Mouse (Mus musculus): ENCODE results near the gene Myo3b.

Myo3b gene

DNA sequence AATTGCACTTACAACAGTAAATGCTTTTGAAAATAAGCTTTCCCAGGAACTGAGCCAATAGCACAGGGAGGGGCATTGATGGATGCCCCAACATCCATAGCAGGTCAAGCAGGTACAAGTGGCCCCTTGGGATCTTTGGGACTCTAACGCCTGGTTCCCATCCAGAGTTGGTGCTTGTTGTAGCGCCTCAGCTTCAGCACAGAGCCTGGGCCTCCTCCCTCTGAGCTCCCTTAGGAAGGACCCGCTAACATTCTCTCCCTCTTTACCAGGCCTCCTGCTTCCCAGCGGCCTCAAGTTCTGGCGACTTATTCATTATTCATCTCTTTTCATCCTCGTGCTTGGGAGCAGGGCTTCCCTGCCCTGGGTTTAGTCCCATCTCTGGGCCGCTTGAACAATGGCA, at the start of gene Myo3b:
Myo3b (plus strand) TSS at position 375 of the 400 bp plus-strand sequence.
- WGBS = 54% methylated on average over 7 of the region's 7 CpGs

DNA sequence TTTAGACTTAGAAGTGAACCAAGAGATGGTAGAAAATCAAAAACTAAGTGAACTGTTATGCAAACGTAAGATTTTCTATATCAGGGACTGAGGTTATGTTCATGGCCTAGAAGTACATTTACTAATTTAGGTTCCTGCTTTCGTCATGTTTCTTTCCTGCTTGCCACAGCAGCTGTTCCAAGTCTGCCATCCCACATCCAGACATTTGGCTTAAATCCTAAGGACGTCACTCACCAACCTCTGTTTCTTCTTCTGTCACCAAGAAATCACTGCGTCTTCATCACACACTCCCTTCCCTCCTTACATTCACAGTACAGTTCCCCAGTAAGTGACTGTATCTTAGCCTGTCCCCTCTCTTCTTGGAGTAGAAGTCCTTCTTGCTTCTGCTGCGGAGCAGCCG, 49.7 kb upstream of the Myo3b start:
- WGBS = 64% methylated on average over 6 of the region's 6 CpGs

DNA sequence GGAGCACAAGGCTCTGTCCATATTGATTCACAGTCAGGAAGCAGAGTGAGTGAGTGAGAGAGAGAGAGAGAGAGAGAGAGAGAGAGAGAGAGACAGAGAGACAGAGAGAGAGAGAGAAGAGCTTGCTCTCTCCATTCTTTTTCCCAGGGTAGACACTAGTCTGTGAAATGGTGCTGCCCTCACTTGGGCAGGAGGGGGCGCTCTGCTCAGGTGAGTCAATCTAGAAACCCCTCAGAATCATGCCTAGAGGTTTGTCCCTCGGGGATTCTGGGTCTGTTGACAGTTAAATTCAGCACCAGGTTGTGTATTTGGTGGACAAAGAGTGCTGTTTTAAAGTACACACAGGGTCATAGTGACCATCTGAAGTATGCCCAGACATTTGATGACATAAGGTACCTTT, 48.3 kb upstream of the Myo3b start:
- WGBS = 54% methylated on average over 2 of the region's 2 CpGs

DNA sequence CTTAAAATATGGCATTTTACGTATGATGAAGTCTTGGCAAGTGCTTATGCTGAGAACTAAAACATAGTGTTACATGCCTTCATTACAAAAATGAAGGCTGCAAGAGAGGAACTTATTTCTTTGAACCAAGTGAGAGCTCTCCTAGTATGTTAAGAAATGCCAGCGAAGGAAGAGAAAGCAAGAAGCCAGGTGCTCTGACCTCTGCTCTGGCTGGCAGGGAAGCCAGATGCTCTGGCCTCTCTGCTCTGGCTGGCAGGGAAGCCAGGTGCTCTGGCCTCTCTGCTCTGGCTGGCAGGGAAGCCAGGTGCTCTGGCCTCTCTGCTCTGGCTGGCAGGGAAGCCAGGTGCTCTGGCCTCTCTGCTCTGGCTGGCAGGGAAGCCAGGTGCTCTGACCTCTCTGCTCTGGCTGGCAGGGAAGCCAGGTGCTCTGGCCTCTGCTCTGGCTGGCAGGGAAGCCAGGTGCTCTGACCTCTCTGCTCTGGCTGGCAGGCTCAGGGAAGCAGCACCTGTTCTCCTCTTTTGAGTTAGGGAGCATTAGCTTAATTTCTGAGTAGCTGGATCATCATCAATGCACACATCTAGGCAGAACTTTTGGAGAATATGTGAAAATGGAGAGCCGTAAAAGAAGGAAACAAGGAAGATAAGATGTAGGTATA, 44.7 kb upstream of the Myo3b start:
- WGBS = 68% methylated on average over 3 of the region's 3 CpGs

DNA sequence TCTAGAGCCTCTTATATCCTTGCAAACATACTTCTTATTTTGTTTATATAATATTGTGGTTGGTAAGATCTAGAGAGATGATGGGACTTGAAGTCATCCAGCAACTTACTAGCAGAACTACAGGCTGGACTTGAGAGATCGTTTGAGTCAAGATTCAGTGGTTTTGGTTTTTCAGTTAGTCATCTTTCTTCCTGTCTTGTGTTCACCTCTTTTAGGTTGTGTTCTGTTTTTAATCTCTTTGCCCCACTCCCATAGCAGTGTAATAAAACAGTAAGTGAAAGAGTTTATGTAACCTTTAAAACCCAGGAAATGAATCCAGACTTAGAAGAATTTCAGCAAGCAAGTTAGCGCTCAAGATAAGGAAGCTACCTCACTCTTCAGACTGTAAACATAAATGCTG, 44.1 kb upstream of the Myo3b start:
- 58% methylated on average over 2 of the region's 2 CpGs for WGBS

DNA sequence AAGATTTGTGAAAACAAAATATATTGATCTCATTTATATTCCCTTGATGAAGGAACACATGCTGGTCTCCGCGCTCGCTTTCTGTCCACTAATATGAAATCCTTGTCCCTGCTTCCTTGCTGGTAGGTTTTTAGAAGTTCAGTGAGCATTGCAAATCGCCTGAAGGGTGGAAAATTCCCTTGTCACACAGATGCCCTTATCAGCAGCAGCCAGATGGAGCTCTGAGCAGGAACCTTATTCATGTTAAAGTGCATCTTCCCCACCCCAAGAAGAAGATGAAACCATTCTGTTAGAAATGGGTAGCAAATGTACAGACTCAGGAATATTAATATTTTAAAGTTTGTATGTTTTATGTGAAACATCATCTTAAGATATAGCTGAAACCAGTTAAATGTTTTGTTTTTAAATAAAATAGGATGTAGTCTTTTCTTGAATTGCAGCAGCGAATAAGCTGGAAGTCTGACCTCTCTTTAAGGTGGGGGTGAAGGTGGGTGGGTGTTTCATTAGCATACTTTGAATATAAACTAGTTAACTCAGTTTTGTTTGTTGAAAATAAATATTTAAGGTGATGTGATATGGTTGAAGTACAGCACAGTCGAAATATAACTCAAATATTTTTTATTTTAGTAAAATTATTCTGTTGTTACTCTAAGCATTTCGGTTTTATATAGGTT, 39.7 kb upstream of the Myo3b start:
- WGBS = 85% methylated on average over 7 of the region's 7 CpGs

DNA sequence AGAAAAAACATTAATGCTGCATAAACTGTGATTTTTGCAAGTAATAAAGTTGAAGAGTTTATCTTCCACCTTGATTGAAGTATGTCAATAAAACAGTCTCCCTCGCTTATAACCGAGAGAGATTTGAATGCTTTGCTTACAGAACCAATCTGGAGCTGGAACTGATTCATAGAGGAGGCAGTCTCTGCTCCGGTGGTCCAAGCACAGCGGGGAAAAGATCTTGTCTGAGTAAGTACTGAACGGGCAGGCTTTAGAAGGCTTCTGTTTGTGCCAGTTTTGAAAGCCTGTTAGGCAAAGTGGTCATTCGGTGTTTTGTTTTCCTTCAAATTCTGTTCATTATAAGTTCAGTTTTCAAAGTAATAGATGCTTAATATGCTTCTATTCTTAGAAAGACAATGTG, 38.6 kb upstream of the Myo3b start:
- WGBS = 67% methylated on average over 6 of the region's 6 CpGs

DNA sequence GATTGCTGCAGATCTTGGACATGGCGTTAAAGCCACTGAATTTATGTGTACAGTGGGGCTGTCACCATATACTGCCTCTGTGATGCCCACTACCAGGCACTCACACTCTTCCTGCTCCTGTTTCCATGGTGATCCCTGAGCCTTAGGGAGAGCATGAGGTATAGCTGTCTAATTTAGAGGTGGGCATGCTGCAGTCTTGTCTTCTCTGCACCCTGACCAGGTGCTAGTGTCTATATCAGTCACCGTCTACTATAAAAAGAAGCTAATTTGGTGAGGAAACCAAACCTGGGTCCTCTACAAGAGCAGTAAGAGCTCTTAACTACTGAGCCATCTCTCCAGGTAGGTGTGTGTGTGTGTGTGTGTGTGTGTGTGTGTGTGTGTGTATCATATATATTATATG, 32.4 kb upstream of the Myo3b start:
- WGBS = 72% methylated on average over 2 of the region's 2 CpGs

DNA sequence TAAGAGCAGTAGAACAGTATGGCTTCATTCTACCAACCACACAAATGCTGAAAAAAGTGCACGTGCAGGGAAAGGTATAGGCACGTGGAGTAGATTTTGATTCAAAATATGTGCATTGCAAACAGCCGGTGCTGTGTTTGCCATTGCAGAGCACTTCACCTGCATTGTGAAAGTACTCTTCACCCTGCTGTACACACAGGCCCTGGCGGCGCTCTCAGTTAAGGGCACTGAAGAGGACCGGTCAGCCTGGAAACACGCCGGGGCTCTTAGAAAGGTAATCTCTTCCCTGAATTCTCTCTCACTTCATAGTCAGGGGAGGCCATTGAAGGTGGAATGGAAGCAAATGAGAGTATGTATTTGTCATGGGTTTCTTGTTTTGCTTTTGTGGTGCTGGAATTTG, 26.0 kb upstream of the Myo3b start:
- 94% methylated on average over 8 of the region's 8 CpGs for WGBS

DNA sequence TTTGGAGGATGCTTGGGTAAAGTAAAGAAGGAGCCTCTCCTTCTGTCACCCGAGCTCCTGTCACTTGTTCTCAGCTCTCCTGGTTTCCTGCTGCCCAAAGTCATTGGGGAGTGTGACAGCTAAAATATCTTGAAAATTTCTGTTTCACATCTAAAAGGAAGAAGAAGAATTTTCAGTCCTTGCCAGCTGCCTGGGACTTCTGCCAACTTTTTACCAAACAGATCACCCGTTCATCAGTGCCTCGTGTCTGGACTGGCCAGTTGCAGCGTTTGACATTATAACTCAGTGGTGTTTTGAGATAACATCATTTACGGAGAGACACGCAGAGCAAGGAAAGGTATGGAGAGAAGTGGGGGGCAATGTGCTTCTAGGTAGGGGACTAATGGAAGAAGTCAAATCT, 20.7 kb upstream of the Myo3b start:
- 40% methylated on average over 6 of the region's 6 CpGs for WGBS

DNA sequence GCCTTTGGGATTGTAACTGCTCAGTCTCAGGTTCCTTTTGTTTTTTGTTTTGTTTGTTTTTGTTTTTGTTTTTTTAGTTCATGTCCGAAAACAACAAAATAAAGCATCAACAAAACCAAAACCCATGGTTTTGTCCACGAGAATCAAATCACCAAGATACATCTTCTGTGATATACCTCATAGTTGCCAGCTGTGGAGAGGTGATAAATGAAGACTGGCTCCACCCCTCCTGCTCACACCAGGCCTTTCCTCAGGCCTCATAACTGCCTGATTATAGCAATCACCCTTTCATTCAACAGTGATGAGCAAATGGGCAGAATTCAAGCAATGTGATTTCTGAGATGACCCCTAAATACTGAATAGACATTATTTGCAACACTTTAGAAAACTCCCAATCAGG, 14.5 kb upstream of the Myo3b start:
- WGBS = 89% methylated on average over 2 of the region's 2 CpGs

DNA sequence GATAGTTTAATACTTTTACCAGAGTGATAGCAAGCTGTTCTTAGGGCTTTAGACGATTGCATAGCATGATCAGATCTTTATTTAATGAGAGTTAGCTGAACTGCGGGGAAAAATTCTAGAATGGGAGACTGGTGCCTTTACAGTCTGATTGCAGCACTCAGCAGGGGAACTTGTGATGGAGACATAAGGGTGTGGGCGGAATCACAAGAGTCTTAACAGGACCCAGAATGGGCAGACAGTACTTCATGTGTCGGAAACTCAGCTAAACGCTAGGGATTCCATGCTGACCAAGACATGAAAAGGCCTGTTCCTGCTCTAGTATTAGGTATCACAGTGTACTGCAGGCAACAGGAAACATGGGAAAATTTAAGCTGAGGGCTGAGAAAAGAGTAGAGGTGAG, 13.2 kb upstream of the Myo3b start:
- 59% methylated on average over 5 of the region's 5 CpGs for WGBS

DNA sequence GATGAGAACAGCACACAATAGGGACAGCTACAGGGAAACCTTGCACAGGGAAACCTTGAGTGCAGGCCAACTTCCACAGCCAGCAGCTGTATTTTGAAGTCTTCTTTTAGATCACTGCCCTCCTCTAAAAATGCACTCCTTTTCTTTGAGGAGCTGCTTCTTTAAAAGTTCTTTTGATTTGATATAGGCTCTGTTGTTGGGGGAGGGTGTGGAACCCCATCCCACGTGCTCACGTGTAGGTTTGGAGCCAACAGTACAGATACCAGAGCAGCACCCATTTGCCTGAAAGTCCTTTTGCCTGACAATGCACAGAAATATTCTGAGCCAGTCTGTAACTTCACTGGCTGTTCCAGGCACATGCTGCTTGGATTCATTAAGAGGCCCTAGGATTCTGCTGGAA, 7.5 kb upstream of the Myo3b start:
- WGBS = 62% methylated on average over 2 of the region's 2 CpGs

DNA sequence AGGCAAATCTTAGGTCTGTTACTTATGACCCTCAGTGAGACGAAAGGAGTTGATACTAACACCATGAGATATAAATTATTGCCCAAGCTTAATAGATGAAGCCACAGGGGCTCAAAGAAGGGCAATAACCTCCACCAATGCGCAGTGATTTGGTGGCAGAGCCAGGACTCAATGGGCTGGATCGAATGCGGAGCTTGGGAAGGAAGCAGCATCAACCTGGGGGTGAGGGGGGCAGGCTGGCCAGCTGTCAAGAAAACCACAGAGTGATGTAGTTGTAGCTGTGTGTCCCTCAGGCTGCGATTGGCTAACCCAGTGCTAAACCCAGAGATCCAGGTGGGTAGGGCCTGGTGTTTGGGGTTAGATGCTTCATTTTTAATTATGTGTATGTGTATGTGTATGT, 4.0 kb upstream of the Myo3b start:
- 67% methylated on average over 5 of the region's 5 CpGs for WGBS

DNA sequence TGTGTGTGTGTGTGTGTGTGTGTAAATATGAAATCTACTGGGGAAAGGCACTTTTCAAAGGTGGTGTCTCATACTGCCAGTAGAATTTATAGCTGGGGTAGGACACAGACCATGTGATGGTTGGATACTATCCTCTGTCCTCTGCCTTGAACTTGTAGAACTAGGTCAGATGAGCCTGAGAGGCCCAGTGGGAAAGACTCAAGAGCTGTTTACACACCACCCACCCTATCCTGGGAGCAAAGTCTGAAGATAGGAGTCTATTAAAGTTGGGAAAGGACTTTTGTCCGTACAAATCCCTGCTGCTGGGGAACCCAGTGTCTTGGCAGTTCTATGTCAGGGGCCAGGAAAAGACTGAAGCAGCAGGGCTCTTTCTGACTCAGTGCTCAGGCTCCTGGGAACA, 3.6 kb upstream of the Myo3b start:
- 62% methylated on average over 1 of the region's 1 CpGs for WGBS

DNA sequence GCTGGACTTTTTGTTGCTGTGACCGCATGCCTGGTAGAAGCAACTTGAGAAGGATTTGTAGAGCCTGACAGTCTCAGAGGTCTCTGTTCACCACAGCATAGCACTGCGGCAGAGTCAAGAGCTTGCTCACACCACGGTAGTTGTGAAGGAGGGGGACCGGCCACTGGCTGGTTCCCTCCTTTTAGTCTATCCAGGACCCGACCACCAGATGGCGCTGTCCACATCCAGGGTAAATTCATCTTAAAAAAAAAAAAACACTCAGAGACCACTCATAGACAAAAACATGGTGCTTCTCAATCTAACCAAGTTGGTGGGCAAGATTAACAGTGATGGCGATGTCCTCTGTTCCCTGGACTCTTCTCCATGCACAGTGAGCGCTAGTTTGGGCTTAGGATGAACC, 1.7 kb upstream of the Myo3b start:
- WGBS = 75% methylated on average over 8 of the region's 8 CpGs

DNA sequence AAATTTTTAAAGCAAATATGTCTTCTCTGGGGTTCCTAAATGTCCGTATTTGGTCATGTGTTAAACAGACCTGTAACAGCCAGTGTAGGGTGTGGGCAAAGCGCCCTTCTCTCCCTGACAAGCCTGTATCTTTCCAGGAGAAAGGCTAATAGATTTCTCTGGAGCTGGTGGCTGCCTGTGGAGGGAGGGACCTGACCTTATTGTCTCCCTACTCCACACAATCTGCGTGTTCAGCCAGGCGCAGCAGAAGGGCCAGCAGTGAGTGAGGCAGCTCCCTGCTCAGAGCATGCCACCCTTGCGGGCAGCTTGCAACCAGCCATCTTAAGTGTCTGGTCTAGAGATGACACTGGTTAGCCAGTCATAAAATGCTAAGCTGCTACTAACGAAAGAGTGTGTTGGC, 5.5 kb downstream of the Myo3b start:
- 71% methylated on average over 6 of the region's 6 CpGs for WGBS

DNA sequence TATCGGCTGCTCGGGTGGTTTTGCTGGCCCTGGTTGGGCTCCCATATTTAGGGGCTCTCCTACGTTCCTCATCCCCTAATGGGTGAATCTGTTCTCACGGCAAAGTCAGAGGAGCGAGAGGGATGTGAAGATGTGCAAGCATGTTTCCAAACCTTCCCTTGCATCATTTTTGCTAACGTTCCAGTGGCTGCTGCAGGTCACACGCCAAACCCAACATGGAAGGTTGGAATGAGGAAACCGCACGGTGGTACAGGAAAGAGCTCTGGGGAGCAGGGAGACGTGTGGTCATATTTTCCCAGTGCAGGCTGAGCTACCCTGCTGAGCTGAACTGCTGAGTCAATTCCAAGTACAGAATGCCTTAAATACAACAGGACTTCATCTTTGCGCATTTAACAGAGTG, 8.9 kb downstream of the Myo3b start:
- WGBS = 79% methylated on average over 11 of the region's 11 CpGs

DNA sequence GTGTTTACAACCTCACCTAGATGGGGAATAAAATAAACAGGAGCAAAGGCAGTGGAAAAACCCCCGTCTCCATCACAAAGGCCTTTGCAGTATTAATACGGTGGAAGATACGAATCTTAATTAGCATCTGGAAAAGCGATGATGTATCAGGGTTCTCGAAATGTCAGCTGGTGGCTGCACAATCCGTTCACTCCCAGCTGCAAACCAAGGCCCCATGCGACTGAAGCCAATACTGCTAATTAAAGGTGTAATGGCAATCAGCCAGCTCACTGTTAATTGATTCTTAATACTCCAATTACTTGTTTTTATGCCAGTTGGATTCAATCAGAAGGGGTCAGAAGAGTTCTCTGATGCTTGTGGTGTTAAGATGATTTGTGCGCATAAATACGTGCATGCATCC, 14.9 kb downstream of the Myo3b start:
- 74% methylated on average over 9 of the region's 9 CpGs for WGBS

DNA sequence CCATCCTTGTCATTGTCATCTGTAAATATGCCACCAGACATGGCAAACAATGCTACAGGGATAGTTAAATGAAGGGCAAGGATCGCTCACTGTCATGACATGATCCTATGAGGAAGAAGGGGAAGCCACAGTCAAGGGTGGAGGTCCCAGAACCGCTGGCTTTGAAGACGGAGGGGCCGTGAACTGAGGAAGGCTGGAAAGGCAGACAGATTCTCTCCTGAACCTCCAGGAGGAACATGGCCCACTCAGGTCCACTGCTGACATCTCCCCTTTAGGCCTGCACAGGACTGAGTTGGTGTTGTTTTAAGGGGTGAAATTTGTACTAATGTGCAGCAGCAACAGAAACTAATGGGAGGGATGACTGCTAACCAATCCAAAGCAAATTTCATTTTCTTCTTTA, 19.3 kb downstream of the Myo3b start:
- 98% methylated on average over 4 of the region's 4 CpGs for WGBS

DNA sequence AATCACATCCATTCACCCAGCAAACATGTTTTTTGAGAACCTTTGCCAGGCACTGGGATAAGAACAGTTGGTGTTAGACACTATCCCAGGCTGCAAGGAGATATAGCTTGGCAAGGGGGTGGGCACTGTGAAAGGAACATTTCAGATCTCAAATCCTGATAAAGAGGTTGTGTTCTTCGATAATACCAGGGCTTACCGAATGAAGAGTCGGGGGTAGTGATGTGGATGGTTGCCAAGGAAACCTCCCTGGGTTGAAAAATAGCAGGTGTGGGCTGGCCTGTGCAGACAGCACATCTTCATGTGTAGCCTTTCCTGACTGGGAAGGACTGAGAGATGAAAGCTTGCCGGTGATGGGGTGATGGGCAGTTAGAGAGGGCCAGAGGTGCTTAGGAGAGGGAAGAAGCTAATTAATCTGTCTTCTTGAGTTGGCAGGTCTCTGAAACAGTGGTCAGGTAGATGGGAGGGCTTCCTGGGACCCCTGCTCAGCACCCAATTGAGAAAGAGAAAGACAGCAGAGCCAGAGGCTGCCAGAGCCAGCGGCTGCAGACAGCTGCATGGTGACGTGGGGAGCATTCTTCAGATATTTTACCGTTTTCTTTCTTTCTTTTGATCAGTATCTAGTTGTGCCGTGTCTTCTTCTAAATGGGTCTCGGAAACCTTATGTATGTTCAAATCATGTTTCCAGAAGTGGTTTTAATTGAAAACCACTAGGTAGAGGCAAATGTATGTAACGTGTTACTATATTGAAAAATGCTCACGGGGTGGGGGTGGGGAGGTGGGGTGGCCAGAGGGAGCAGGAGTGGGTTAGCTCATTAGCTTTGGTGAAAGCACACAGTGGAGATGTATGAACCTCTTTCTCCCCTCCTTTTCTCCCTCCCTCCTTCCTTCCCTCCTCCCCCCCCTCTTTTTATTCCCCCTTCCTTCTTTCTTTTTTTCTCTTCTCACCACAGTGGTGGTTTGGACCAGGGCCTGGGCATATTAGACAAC, 21.7 kb downstream of the Myo3b start:
- WGBS = 36% methylated on average over 11 of the region's 11 CpGs

DNA sequence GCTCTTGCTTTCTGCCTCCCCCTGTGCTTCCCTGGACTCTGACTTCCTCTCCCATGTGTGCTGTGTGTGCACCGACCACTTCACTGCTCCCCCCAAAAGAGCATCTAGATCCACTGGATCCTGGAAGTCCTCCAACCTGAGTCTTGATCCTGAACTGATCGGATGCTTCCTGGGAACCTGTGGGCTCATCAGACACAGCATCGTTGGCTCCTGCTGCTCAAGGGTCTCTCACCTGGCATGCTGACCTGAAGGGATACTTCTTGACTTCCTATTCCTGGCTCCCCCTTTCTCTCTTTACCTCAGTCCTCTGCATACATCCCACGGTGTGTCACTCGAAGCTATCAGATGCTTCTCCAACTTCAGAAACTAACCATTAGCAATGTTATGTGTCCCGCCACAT, 26.2 kb downstream of the Myo3b start:
- WGBS = 85% methylated on average over 6 of the region's 6 CpGs
